In genomic region chr7:64497438-64497837, GRCm38 (mm10) we compare ENCODE assay signal across 11 mouse cellular contexts. TPM values are rescaled to one million over a fixed set of nuclear protein-coding genes. Genes with fewer than 3 reads are reported as not detected.
DNase-seq lines count a peak whose midpoint lies in the region; ATAC-seq and TF ChIP-seq lines count a peak whose summit lies in the region.
"Had no signal": no experiment of that assay in that cellular context is flagged by ENCODE, and none has a peak within 500 bp of the region (broad histone marks: within the 10 kb centered on the region; RNA-seq: fewer than 3 reads in every experiment).

No protein-coding gene starts in this region.

- 0 out of 2 replicates have a peak, but pooled peaks have one; percentile 3 for TF ChIP-seq CTCF in lung, adult 2 months (IDR thresholded peaks at IDR 0.05; ENCODE audit: insufficient read depth, low read length)

- no peak overlapping the region for H3K4me3 ChIP-seq in lung, adult 2 months (replicated peaks; ENCODE audit: extremely low read depth, low read depth, low read length)
- H3K4me3 ChIP-seq: lung, embryonic 15.5 days; stomach, embryonic 15.5 days had no signal

- peak; percentile 74 for DNase-seq in embryo, embryonic 10 days (ENCODE audit: low spot score)
- no peak for DNase-seq in embryo, embryonic 9.5 days (ENCODE audit: extremely low spot score)
- no peak for DNase-seq in lung, adult 2 months
- no peak for DNase-seq in lung, postnatal 14 days
- DNase-seq in cerebellum, adult 9-11 months = peak; percentile 27
- peak; percentile 49 for DNase-seq in mesoderm, embryonic 11.5 days (ENCODE audit: low read depth, low spot score)
- no peak for DNase-seq in gastrocnemius, postnatal 36 days

- TF ChIP-seq POLR2A in lung, adult 2 months (IDR thresholded peaks at IDR 0.05; ENCODE audit: borderline replicate concordance, extremely low read depth, low read depth, low read length) = no peak

- intact Hi-C loops in gastrocnemius, postnatal 36 days (cut with DNase I) = loop anchor here (2.0 kb wide), 1 partner anchor 33 kb away; no protein-coding TSS in a partner anchor

- no peaks in the 10 kb centered on the region for H3K4me1 ChIP-seq in lung, adult 2 months (ENCODE audit: control insufficient read depth, insufficient read depth, low read length)

- no peak for ATAC-seq in inflammation-experienced regulatory T-cells, adult 6 months

- 43% methylated on average over 10 of the region's 10 CpGs for WGBS in lung, adult 2 months

RNA-seq across cellular contexts. Expression of gene Apba2, which starts 4.1 kb away (rescaled TPM):
- polyA plus RNA-seq in lung, adult 2 months (2012; rRNA removed) = 1.3 and 1.8 TPM in 2 replicates
- polyA plus RNA-seq in inflammation-experienced regulatory T-cells, adult 6 months (2017; shearing (Covaris generic)) = not detected
- total RNA-seq in gastrocnemius, postnatal 36 days (2021) = under 1 TPM in 1 of 2 experiments, not detected in 1; 0.15 TPM
- polyA plus RNA-seq: C2C12 had no signal

Comparison
In these comparisons a context has a peak if more than half of its experiments do, and no peak if none do; other contexts are left out.
1. DNase-seq: peak in embryo, embryonic 10 days (single experiment), cerebellum, adult 9-11 months (single experiment) and mesoderm, embryonic 11.5 days (single experiment); none in embryo, embryonic 9.5 days (single experiment), lung, adult 2 months (single experiment), lung, postnatal 14 days (single experiment) and gastrocnemius, postnatal 36 days (0 of 2).